Comparison of ENCODE assay signal across 28 mouse cellular contexts in genomic region chr11:57399366-57399765, GRCm38 (mm10).
A peak's percentile ranks its signal among the peaks of the same experiment; 100 is the strongest.
DNase-seq lines count a peak whose midpoint lies in the region; ATAC-seq and TF ChIP-seq lines count a peak whose summit lies in the region.
"Had no signal": no experiment of that assay in that cellular context is flagged by ENCODE, and none has a peak within 500 bp of the region (broad histone marks: within the 10 kb centered on the region; RNA-seq: fewer than 3 reads in every experiment).

No protein-coding gene starts in this region.

- H3K27me3 ChIP-seq in heart, embryonic 11.5 days (ENCODE audit: control insufficient read depth, insufficient read depth, low read length): no peaks in the 10 kb centered on the region
- H3K27me3 ChIP-seq in lung, postnatal 0 days (replicated peaks; ENCODE audit: insufficient read depth, low read length): no peaks in the 10 kb centered on the region
- H3K27me3 ChIP-seq: forebrain, embryonic 15.5 days; intestine, embryonic 15.5 days; limb, embryonic 13.5 days; midbrain, embryonic 13.5 days; neural tube, embryonic 15.5 days; stomach, embryonic 15.5 days had no signal

- no peaks in the 10 kb centered on the region for H3K4me1 ChIP-seq in heart, embryonic 11.5 days (ENCODE audit: control insufficient read depth, insufficient read depth, low read length)
- no peaks in the 10 kb centered on the region for H3K4me1 ChIP-seq in lung, postnatal 0 days (ENCODE audit: insufficient read depth, low read depth, low read length)
- H3K4me1 ChIP-seq: hindbrain, embryonic 10.5 days; intestine, embryonic 15.5 days; limb, embryonic 13.5 days; stomach, embryonic 15.5 days had no signal

- no peak for TF ChIP-seq EP300 in lung, postnatal 0 days (IDR thresholded peaks at IDR 0.05)

- no peak overlapping the region for H3K9ac ChIP-seq in heart, embryonic 11.5 days (ENCODE audit: low read depth, low read length)
- no peak overlapping the region for H3K9ac ChIP-seq in lung, postnatal 0 days (replicated peaks; ENCODE audit: low read depth)
- H3K9ac ChIP-seq: forebrain, embryonic 15.5 days; intestine, embryonic 15.5 days; limb, embryonic 13.5 days; midbrain, embryonic 13.5 days; neural tube, embryonic 15.5 days; stomach, embryonic 15.5 days had no signal

- H3K4me3 ChIP-seq in heart, embryonic 11.5 days (ENCODE audit: low read depth, low read length): no peak overlapping the region
- H3K4me3 ChIP-seq in lung, postnatal 0 days (ENCODE audit: low read depth, low read length): no peak overlapping the region
- H3K4me3 ChIP-seq: forebrain, embryonic 15.5 days; gastrocnemius, adult 2 months; hindbrain, embryonic 10.5 days; intestine, embryonic 15.5 days; left cerebral cortex, adult 2 months; limb, embryonic 13.5 days; midbrain, embryonic 13.5 days; neural tube, embryonic 15.5 days; stomach, embryonic 15.5 days had no signal

- TF ChIP-seq CTCF in lung, postnatal 0 days (IDR thresholded peaks at IDR 0.05): no peak

- 83% methylated on average over 1 of the region's 1 CpGs for WGBS in heart, embryonic 11.5 days (ENCODE audit: insufficient replicate concordance)
- 100% methylated on average over 1 of the region's 1 CpGs for WGBS in lung, postnatal 0 days

- peak; percentile 86 for DNase-seq in heart, adult 11 months
- DNase-seq in lung, postnatal 0 days (ENCODE audit: low spot score): peak; percentile 18
- no peak for DNase-seq in lung, postnatal 25 days (ENCODE audit: low spot score)
- DNase-seq in adipocyte (ENCODE audit: low spot score): peak; percentile 2
- DNase-seq in lung, postnatal 4 days: peak; percentile 8 to 25
- DNase-seq in left cerebral cortex, postnatal 4 days: no peak
- DNase-seq: adrenal gland, adult 2 months; adrenal gland, postnatal 36 days; cerebellum, adult 2 months; cerebellum, postnatal 25 days; gastrocnemius, adult 2 months; heart, postnatal 14 days; kidney, adult 2 months; right cerebral cortex, adult 18-20 months had no signal

- intact Hi-C loops in left cerebral cortex, postnatal 4 days (cut with DNase I): no loop called here

- ATAC-seq in heart, embryonic 11.5 days (replicated peaks; ENCODE audit: insufficient number of reproducible peaks, low FRiP score, low TSS enrichment): no peak
- ATAC-seq in lung, postnatal 0 days: no peak
- ATAC-seq: CD4-positive, CD25-positive, alpha-beta regulatory T cell, adult 4 months; forebrain, embryonic 15.5 days; hindbrain, postnatal 0 days; intestine, embryonic 15.5 days; midbrain, embryonic 13.5 days had no signal

- H3K9me3 ChIP-seq in heart, embryonic 11.5 days (replicated peaks; ENCODE audit: control insufficient read depth, low read length): no peaks in the 10 kb centered on the region
- no peaks in the 10 kb centered on the region for H3K9me3 ChIP-seq in lung, postnatal 0 days (ENCODE audit: low read length)
- H3K9me3 ChIP-seq: forebrain, embryonic 15.5 days; hindbrain, embryonic 10.5 days; intestine, embryonic 15.5 days; limb, embryonic 13.5 days; midbrain, embryonic 13.5 days; neural tube, embryonic 15.5 days; stomach, embryonic 15.5 days had no signal

- H3K27ac ChIP-seq in heart, embryonic 11.5 days (ENCODE audit: low read depth, low read length): no peak overlapping the region
- no peak overlapping the region for H3K27ac ChIP-seq in lung, postnatal 0 days (ENCODE audit: low read length)
- H3K27ac ChIP-seq: forebrain, embryonic 15.5 days; gastrocnemius, adult 2 months; hindbrain, embryonic 10.5 days; hindbrain, postnatal 0 days; intestine, embryonic 15.5 days; kidney, postnatal 0 days; left cerebral cortex, adult 2 months; limb, embryonic 13.5 days; macrophage; midbrain, embryonic 13.5 days; neural tube, embryonic 15.5 days; stomach, embryonic 15.5 days had no signal

- no peaks in the 10 kb centered on the region for H3K36me3 ChIP-seq in heart, embryonic 11.5 days (ENCODE audit: control insufficient read depth, insufficient read depth, low read length)
- no peaks in the 10 kb centered on the region for H3K36me3 ChIP-seq in lung, postnatal 0 days (ENCODE audit: insufficient read depth, low read length)
- H3K36me3 ChIP-seq: forebrain, embryonic 15.5 days; hindbrain, embryonic 10.5 days; intestine, embryonic 15.5 days; limb, embryonic 13.5 days; midbrain, embryonic 13.5 days; neural tube, embryonic 15.5 days; stomach, embryonic 15.5 days had no signal

- H3K4me2 ChIP-seq in heart, embryonic 11.5 days: no peak overlapping the region
- no peak overlapping the region for H3K4me2 ChIP-seq in lung, postnatal 0 days (replicated peaks; ENCODE audit: low read depth, low read length)
- H3K4me2 ChIP-seq: forebrain, embryonic 15.5 days; intestine, embryonic 15.5 days; limb, embryonic 13.5 days; liver, embryonic 11.5 days; midbrain, embryonic 13.5 days; neural tube, embryonic 15.5 days; stomach, embryonic 15.5 days had no signal

Comparison
In these comparisons a context has a peak if more than half of its experiments do, and no peak if none do; other contexts are left out.
1. DNase-seq: peak in heart, adult 11 months (single experiment), lung, postnatal 0 days (single experiment), adipocyte (single experiment) and lung, postnatal 4 days (2 of 2); none in lung, postnatal 25 days (single experiment) and left cerebral cortex, postnatal 4 days (single experiment).